Mouse (Mus musculus) induced T-regulatory cell, adult 2 months (primary cell): ENCODE results near the gene Camkk1.

Experiments used
- DNase-seq: peaks from one replicate; pipeline ENCODE4 v3.0.0-alpha.2; 2012; ENCODE audit warnings: low read depth

Camkk1 gene

DNA sequence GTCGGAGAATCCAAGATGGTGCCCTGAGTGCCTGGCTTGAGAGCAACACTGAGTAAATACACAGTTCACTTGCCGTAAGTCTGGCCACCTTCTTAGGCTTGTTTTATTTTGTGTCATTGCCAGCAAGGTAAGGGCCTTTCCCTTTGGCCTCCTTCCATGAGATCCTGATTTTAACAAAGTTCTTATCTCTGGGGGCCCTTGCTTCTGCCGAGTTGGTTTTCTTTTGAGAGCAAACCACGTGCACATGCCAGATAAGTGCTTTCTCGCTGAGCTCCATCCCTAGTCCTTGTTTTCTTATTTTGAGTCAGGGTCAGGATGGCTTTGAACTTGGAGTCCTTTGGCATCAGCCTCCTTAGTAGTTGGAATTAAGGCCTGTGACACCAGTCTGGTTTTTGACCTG is 38.9 kb downstream of the Camkk1 start:
- DNase-seq: no peak

DNA sequence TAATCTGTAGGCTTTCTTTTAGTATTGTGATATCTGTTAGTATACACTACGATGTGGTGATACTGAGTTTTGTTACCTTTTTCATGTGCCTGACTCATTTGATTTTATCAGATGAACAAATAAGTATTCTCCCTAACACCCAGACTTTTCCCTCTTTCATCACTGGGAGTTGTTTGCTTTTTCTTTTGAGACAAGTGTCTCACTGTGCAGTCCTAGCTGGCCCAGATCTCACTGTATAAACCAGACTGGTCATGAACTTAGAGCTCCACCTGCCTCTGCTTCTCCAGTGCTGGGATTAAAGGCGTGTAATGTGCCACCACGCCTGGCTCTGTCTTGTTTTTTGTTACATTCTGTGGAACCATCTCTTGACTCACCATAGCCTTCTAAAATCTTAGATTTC is 40.8 kb downstream of the Camkk1 start:
- DNase-seq: no peak

DNA sequence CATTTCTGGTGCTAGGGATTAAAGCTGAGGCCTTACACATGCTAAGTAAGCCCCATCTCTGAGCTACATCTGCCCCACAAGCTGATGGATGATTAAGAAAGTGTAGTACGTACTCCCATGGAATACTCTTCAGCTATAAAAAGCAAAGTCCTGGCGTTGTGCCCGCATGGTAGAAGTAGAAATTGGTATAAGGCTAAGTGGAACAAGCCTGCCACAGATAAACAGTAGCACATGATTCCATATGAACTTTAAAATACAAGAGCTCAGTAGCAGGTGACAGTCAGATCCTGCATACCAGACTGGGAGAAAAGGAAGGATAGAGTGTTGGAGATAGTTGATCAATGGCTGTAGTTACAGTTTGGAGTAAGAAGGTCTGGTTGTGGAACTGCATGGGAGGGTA is 42.6 kb downstream of the Camkk1 start:
- no peak for DNase-seq

DNA sequence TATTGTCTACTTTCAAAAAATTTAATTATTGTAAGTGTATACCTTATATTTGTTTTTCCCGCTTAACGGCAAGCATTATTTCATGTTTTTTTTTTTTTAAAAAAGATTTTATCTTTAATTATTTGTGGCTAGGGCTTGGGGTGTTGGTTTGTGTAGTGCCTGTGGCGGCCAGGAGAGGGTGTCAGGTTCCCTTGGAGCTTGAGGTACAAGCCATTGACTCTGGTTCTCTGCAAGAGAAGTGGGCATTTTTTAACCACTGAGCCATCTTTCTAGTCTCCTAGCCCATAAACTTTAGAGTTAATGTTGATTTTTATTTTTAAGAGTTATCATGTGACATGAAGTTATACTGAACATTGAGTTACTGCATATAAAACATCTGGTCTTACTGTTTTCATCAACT is 53.0 kb downstream of the Camkk1 start:
- DNase-seq: peak; percentile 77

DNA sequence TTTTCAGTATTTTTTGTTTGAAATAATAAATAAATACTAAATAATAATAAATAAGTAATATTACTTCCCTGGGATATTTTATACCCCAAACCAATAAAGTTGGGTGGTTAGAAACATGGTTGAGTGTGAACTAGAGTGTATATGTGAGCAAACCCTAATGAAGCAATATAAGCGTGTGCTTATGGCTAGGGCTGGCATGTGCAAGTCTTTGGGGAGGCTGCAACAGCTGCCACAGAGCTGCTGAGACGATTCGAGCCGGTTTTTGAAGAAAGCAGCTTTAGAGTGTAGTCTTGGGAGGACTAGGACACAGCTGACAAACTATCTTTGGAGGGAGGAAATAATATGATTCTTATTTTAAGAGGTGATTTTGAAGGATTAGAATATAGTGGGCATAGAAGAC is 57.5 kb downstream of the Camkk1 start:
- DNase-seq: no peak

DNA sequence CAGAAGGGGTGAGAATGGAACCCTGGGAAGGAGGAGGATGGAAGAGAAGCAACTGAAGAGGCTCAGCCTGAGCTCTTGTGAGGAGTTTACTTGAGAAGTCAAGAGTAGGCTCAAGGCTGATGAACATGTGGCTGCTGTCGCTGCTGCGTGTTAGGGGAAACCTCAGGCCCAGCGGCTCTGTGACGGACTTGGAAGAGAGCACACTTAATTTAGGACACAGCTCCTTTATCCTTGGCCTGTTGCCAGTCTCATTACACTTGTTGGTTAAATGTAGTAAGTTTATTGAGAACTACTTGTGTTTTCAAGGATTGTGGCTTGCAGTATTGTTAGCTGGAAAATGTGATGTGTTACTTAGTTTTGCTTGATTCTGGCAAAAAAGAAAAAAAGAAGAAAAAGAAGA is 57.9 kb downstream of the Camkk1 start:
- no peak for DNase-seq

DNA sequence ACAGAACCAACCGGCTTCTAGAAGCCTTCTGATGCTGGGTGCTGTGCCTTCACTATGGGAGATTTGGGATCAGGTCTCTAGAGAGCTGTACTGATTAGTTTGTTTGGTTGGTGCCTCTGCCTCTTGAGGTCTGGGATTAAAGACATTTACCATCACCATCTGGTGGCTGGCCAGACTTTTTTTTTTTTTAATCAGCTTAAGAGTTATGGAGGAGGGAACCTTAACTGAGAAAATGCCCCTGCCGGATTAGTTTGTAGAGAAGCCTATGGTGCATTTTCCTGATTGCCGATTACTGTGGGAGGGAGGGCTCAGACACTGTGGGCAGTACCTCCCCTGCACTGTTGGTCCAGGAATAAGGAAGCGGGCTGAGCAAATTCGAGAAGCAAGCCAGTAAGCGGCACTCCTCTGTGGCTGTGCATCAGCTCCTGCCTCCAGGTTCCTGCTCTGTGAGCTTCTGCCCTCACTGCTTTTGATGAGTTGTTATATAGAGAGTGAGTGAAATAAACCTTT is 58.5 kb downstream of the Camkk1 start:
- DNase-seq: no peak

DNA sequence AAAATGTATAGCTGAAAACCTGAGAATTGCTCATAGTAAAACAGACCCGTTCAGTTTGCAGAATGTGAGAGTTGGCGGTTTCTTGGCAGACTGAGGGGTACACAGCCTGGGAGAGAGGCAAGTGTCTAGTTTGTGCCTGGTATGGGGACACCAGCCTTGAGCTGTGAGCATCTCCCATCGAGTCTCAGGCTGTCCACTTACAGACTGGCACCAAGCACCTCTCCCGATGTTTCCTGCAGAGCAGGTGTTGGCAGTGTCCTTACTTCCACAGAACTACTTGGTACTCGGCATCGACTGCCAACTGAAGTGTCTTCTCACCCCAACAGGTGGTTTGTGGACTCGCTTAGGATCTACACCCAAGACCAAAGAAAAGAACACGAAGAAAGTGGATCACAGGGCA is 59.8 kb downstream of the Camkk1 start:
- DNase-seq: no peak

DNA sequence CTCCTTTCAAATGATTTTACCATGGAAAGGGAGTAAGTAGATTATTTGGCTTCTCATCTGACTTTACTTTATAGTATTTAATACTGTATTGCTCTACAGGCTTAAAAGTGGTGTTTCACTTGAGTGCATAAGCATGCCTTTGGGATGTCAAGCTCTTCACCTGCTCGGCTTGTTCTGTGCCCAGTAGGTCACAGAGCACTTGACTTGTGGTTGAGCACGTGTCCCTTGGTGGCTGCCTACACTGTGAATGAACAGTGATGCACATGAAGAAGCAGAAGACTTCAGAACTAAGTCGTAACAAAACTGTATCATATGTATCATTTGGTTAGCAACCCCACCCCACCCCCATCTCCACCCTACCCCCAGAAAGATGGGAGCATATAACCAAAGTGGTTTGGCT is 61.5 kb downstream of the Camkk1 start:
- no peak for DNase-seq

DNA sequence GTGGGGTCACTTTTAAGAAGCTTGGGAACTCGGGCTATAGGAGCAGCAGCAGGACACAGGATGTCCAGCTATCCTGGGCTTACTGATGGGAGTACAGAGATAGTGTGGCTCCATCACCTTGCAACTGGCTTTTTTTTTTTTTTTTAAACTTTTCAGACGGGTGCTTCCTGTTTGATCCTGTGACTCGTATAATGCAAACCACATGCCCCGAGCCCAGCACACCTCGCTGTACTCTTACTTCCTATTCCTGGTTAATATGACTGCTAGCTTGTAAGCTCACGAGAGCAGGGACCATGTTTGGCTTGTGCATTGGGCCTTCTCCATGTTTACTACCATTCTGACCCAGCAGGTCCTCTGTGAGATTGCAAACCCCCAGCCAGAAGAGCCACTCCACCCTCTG is 65.5 kb downstream of the Camkk1 start:
- peak; percentile 73 for DNase-seq

DNA sequence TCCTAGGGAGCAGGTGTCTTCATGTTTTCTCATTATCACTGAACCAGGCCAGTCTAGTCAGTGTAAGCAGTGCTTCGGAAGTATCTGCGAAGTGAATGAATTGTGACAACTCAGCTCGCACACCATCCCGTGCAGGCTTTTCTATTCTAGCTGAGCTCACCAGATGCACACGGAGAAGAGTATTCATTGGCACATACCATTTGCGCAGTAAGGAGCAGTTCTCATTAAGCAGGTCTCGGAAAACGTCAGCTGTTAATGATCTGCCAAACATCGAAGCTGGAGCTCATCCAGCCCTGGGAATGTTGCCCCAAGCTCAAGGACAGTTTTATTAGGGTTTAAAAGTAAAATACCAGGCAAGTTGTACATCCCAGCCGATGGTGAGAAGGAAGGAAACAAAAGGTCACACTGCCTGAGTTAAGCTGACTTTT is 66.0 kb downstream of the Camkk1 start:
- no peak for DNase-seq

DNA sequence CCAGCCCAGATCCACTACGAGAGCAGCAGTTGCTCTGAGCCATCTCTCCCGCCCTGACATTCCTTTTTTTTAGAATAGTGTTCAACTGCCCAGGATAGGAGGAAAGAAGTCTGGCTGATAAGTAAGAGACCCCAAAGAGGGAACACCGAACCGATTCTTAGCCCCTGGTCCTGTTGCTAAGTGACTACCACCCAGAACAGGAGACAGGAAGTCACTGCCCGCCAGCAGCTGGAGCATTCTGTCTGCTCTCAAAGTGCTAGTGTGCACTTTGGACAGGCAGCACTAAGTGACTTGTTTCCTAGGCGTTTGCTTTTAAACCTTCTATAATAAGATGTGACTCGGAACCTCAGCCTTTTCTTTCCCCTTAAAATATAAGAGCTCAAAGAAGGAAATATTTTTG is 66.6 kb downstream of the Camkk1 start:
- peak; percentile 52 for DNase-seq

DNA sequence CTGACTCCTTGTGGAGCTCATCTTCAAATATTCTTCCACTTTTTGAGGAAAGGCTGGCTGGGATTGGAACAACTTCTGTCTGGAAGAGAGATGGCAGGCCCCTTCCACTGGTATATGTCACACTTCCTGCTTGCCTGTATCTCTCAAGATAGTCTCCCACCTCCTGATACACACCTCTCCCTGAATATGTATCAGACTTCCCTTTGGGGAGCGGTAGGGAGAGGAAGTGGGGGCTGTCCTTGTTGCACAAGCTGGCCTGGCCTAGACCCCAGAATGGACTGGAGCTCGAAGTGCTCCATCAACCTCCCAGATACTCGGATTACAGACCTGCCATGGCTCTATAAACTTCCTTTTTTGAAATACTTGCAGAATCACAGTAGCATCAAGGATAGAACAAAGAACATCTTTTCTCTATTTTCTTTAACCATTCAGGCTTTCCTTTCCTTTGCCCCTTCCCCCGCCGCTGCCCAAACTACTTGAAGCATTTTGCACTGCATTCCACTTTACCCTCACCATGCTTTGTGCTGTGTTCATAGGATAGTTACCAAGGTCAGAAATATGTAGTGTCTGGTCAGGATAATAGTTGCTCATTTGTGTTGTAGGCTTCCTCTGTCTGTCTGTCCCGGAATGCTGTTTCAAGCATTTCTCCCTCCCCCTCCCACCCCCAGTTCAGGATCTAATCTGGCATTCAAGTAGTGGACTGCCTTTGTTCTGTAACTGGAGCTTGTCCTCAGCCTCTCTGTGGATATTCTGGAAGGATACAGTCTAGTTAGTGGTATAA is 69.1 kb downstream of the Camkk1 start:
- no peak for DNase-seq

DNA sequence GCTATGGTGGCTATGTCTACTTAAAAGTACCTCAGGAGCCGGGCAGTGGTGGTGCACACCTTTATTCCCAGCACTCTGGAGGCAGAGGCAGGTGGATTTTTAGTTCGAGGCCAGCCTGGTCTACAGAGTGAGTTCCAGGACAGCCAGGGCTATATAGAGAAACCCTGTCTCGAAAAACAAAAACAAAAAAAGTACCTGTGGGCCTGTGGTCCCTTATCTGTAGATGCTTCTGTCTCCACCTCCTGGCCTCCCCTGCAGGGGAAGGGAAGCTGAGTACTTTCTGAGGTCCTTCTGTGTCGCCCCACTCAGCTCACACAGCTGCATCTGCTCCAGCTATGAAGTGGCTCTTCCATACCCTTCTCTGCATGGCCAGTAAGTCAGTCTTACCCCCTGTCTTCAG is 71.5 kb downstream of the Camkk1 start, which contains the start of gene Itgae:
Gene Itgae, plus strand, starts transcription at position 301 of the 400 bp plus-strand sequence.
- peak; percentile 72 for DNase-seq

DNA sequence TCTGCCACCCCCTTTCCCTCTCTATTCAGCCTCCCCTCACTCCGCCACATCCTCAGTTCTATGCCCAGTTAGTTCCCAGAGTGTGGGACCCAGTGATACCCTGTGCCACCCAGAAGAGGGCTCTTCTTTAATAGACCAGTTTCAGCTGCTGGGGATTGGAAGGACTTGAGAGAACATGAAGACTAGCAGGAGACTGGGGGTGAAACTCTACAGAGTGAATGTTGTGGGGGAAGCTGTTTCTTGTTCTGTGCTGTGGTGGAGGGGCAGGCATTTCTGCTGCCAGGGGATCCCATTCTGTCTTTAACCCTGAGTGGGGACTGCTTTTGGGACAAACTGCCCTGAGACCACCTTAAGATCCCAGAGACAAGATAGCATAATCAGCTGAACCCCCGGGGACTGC is 72.0 kb downstream of the Camkk1 start:
- peak; percentile 54 for DNase-seq
